Mouse (Mus musculus) forebrain, embryonic 11.5 days (tissue): Measurements from ENCODE around the gene Scn1b. TPM values are rescaled to one million over a fixed set of nuclear protein-coding genes. Genes with fewer than 3 reads are reported as not detected.
A peak's percentile ranks its signal among the peaks of the same experiment; 100 is the strongest.

Experiments
- ATAC-seq: fragments of 200-750 bp; cut with Nextera tagmentation; replicated peaks from 2 replicates; pipeline ENCODE4 v1.8.0; 2017; ENCODE audit warnings: moderate TSS enrichment; ENCODE audit not compliant: low FRiP score
- DNase-seq: peaks from one replicate; pipeline ENCODE4 v3.0.0-alpha.2; 2017; ENCODE audit warnings: low spot score
- H3K27ac ChIP-seq: fragments of 300-500 bp; sonication (generic); 2 replicates; pipeline ENCODE4 v1.5.1; 2014; ENCODE audit warnings: low read depth, low read length
- H3K27me3 ChIP-seq: fragments of 300-500 bp; sonication (generic); 2 replicates; pipeline ENCODE4 v1.6.1; 2014; ENCODE audit warnings: mild to moderate bottlenecking, low read length, mixed read lengths; ENCODE audit not compliant: control insufficient read depth, insufficient read depth
- H3K36me3 ChIP-seq: fragments of 300-500 bp; sonication (generic); 2 replicates; pipeline ENCODE4 v1.6.1; 2014; ENCODE audit warnings: mild to moderate bottlenecking, low read length, moderate library complexity, mixed read lengths; ENCODE audit not compliant: control insufficient read depth, insufficient read depth
- H3K4me1 ChIP-seq: fragments of 300-500 bp; sonication (generic); replicated peaks from 2 replicates; pipeline ENCODE4 v1.6.1; 2014; ENCODE audit warnings: low read length, mixed read lengths; ENCODE audit not compliant: control insufficient read depth, insufficient read depth
- H3K4me2 ChIP-seq: fragments of 300-500 bp; sonication (generic); 2 replicates; pipeline ENCODE4 v1.6.1; 2014; ENCODE audit warnings: low read depth, mild to moderate bottlenecking, low read length, moderate library complexity, mixed read lengths; ENCODE audit not compliant: severe bottlenecking
- H3K4me3 ChIP-seq: fragments of 300-500 bp; sonication (generic); 2 replicates; pipeline ENCODE4 v1.5.1; 2014; ENCODE audit warnings: low read depth, low read length
- H3K9ac ChIP-seq: fragments of 300-500 bp; sonication (generic); 2 replicates; pipeline ENCODE4 v1.6.1; 2014; ENCODE audit warnings: low read length
- H3K9me3 ChIP-seq: fragments of 300-500 bp; sonication (generic); 2 replicates; pipeline ENCODE4 v1.6.1; 2016; ENCODE audit warnings: low read length, mixed read lengths; ENCODE audit not compliant: control insufficient read depth
- WGBS: fragments of 180-500 bp; shearing (Covaris S2); extraction: QIAGEN DNeasy Blood & Tissue Kit; methylation state at CpG from one replicate; pipeline ENCODE4 v1.1.7; 2014; 5-methylcytosine and 5-hydroxymethylcytosine counted together
- polyA plus RNA-seq: library from polyadenylated mRNA; unstranded; fragments of >200 nt; fragmentation: Nextera tagmentation; extraction: Ambion mirVana; gene quantifications from 2 replicates; pipeline ENCODE4 v1.2.1, GENCODE M21; 2014

Scn1b gene
- polyA plus RNA-seq, 1 experiment from 2014 or later = 0.84 TPM

DNA sequence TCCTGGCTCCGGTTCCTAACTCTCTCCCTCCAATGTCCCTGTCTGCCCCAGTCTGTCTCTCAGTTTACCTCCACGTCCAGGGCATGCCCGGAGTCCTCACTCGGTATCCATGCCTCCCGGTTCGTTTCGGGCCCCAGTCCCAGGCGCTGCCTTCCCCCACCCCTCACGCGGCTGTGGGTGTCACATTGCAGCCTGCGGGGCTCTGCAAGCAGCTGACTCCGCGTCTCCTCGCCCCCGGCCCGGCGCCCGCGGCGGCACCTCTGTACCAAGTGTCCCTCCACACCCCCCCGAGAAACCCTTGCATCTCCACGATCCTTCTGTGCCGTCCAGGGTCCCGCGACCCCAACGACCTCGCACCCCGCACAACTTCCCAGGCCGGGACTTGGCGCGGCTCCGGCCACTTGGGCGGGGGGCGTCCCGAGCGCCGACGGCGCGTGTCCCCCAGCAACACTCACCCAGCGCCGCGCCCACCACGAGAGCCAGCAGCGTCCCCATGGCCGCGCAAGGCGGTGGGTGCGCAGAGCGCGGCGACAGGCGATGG is 522 bp downstream of the Scn1b start:
- WGBS = under 1% methylated on average over 40 of the region's 53 CpGs
- peaks cover 34% of the 10 kb centered on the region for H3K27me3 ChIP-seq
- DNase-seq = peak; percentile 64
- peak overlapping the region; percentile 81 for H3K4me2 ChIP-seq
- peaks cover 15% of the 10 kb centered on the region for H3K36me3 ChIP-seq
- no peak overlapping the region for H3K27ac ChIP-seq
- 0 out of 2 replicates have a peak, but pooled peaks have one; percentile 20 for ATAC-seq
- no peaks in the 10 kb centered on the region for H3K9me3 ChIP-seq
- peaks cover 6% of the 10 kb centered on the region for H3K4me1 ChIP-seq
- peak overlapping the region; percentile 43 for H3K9ac ChIP-seq
- peak overlapping the region; percentile 44 for H3K4me3 ChIP-seq

DNA sequence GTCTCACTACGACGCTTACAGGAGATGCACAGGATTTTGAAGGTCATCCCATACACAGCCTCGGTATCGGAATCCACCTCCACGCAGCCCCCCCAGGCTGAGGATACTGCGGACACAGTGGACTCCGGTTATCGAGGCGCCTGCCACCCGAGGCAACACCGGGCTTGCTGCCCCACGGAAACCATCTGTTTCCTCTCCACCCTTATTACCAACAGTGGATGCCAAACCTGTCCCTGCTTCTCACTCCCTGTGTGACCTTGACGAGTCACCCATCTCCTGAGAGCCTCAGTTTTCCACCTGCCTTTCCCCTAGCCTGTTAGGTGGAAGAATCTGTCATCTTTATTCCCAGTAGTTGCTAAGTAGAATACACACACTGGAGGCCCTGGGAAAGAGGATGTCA is 1.7 kb downstream of the Scn1b start:
- Histone ChIP-seq H3K27me3 (peaks cover 34% of the 10 kb centered on the region), H3K4me2 (no peak overlapping the region), H3K27ac (no peak overlapping the region)

DNA sequence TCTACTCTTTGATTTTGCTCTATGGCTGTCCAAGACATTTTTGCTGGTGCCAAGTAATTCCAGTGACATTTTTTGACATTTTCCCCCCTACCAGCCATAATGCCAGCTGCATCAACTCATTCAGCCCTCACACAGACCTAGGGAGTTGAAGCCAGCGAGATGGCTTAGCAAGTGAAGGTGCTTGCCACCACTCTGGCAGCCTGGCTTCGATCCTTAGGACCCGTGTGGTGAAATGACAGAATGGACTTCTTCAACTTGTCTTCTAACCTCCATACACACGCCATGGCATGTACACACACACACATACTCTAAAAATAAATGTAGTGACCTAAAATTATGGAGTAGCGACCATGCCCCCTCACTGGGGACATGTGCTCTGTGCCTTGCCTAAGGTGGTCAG is 2.4 kb downstream of the Scn1b start:
- H3K36me3 ChIP-seq = peaks cover 4% of the 10 kb centered on the region; the same call in 1 of the 2 replicates
- H3K27ac ChIP-seq = no peak overlapping the region
- no peak overlapping the region for H3K9ac ChIP-seq
- H3K4me3 ChIP-seq = no peak overlapping the region
- DNase-seq (no peak), ATAC-seq (no peak)
- no peak overlapping the region for H3K4me2 ChIP-seq
- peaks cover 34% of the 10 kb centered on the region for H3K27me3 ChIP-seq
- peaks cover 6% of the 10 kb centered on the region for H3K4me1 ChIP-seq
- WGBS = 86% methylated on average over 5 of the region's 5 CpGs
- H3K9me3 ChIP-seq = no peaks in the 10 kb centered on the region

More for the DNA sequence above, 1.7 kb downstream of the Scn1b start:
- WGBS = 81% methylated on average over 13 of the region's 13 CpGs
- Histone ChIP-seq H3K4me3 (no peak overlapping the region), H3K36me3 (peaks cover 9% of the 10 kb centered on the region), H3K9ac (no peak overlapping the region), H3K4me1 (peaks cover 6% of the 10 kb centered on the region), H3K9me3 (no peaks in the 10 kb centered on the region)
- ATAC-seq (no peak), DNase-seq (no peak)

DNA sequence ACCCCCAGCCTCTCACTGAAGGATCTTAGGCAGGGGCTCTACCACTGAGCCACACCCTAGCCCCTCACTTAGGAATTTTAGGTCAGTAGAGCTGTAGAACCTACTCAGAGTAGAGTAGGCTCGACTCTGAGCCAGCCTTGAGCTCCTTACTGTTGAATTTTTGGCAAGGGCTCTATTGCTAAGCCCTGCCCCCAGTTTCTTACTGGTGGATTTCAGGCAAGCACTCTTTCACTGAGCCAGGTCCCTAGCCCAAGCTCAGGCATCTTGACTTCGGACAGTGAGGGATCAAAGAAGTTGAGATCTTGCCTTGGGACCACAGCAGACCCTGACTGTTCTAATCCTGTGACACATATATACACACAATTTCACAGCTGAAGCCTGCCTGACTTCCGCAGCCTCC is 3.1 kb downstream of the Scn1b start:
- peaks cover 34% of the 10 kb centered on the region for H3K27me3 ChIP-seq
- WGBS = 88% methylated on average over 3 of the region's 3 CpGs
- no peak for DNase-seq
- no peaks in the 10 kb centered on the region for H3K9me3 ChIP-seq
- H3K36me3 ChIP-seq = no peaks in the 10 kb centered on the region
- no peak for ATAC-seq
- H3K4me3 ChIP-seq = no peak overlapping the region
- peaks cover 6% of the 10 kb centered on the region for H3K4me1 ChIP-seq
- H3K9ac ChIP-seq = no peak overlapping the region
- H3K27ac ChIP-seq = no peak overlapping the region
- H3K4me2 ChIP-seq = no peak overlapping the region

DNA sequence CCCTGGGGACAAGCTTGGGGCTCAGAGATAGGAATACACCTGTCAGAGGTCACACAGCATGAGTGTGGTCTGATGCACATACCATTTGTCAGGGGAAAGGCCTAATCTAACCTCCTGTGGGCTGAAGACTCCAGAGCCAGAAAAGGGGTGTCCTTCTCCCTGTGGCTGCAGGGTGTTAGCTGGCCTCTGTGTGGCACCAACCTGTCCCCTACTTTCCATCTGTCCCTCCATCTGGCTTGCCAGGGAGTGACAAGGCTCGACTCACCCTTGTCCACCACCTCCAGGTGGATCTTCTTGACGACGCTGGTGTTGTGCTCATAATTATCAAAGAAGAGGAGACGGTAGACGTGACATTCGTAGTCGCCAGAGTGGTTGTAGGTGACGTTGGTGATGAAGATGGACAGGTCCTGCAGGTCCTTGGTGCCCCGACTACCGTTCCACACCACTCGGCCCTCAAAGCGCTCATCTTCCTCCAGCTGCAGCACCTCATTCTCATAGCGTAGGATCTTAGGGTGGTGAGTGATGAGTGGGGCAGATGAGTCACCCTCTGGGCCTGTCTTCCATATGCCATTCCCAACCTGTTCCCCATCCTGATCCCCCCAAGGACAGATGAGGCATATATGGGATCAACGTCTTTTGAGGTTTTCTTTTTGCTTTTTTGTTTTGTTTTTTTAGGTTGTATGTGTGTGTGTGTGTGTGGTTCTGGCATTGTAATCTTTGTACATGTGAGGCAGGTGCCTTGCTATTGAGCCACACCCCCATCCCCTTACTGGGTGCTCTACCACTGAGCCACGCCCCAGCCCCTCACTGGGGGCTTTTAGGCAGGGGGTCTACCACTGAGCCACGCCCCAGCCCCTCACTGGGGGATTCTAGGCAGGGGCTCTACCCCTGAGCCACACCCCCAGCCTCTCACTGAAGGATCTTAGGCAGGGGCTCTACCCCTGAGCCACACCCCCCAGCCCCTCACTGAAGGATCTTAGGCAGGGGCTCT is 3.9 kb downstream of the Scn1b start:
- WGBS = 90% methylated on average over 16 of the region's 16 CpGs
- no peak for DNase-seq
- H3K4me3 ChIP-seq = no peak overlapping the region
- H3K9me3 ChIP-seq = no peaks in the 10 kb centered on the region
- H3K36me3 ChIP-seq = no peaks in the 10 kb centered on the region
- no peak overlapping the region for H3K27ac ChIP-seq
- no peak for ATAC-seq
- H3K4me2 ChIP-seq = no peak overlapping the region
- peaks cover 31% of the 10 kb centered on the region for H3K27me3 ChIP-seq
- no peak overlapping the region for H3K9ac ChIP-seq
- peaks cover 6% of the 10 kb centered on the region for H3K4me1 ChIP-seq

DNA sequence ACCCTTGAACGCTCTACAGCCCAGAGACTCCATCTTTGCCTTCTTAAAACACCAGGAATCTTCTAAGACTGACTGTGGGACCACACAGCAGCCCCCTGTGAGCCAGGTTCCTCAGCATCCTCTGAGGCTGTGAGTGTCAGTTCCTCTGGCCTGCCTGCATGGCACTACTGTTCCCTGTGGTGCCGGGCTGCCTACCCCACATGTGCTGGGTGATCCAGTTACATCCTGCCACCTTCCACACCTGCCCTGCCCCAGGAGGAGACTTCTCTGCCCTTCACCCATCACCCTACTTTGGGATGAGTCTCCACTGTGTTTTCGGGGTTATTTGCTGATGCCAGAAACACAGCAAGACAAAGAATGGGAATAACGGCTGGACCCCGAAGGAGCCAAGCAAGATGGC is 7.2 kb downstream of the Scn1b start:
- Histone ChIP-seq H3K4me3 (no peak overlapping the region), H3K4me2 (no peak overlapping the region), H3K9ac (no peak overlapping the region), H3K4me1 (peaks cover 2% of the 10 kb centered on the region; the same call in 1 of the 2 replicates), H3K36me3 (no peaks in the 10 kb centered on the region), H3K27me3 (no peaks in the 10 kb centered on the region; the same call in 1 of the 2 replicates), H3K27ac (no peak overlapping the region), H3K9me3 (no peaks in the 10 kb centered on the region)
- 86% methylated on average over 5 of the region's 5 CpGs for WGBS
- DNase-seq (no peak), ATAC-seq (no peak)

DNA sequence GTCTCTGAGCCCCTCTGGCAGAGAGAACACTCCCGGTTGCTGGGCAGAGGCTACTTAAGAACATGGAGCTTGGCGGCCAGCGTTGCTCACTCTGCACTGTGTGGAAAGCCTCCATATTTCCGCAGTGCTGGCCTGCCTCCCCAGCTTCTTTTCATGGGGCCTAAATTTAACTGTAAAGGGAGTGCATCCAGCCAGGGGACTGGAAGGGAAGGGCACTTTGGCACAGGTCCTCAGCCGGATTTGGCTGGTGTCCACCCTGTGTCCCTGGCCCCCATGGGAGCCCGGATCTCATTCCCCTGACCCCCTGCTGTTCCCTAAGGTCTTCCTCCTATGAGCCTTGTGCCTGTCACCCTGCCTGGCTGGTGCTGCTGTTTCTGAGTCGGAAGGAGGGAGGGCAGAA is 8.3 kb downstream of the Scn1b start:
- no peaks in the 10 kb centered on the region for H3K9me3 ChIP-seq

DNA sequence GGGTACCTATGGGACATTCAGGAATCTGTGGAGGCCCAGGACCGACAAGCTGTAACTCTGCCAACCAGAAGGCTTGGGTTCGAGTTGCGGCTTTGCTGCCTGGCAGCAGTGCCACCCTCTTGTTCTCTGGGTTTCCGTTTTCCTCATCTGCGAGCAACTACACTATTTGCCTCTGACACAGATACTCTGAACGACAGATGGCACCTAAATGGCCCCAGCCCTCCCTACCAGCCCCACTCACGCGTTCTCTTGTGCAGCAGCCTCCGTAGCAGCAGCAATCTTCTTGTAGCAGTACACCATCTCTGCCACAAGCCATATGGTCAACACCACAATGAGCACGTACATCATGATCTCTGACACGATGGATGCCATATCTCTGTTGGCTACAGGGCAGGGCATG is 9.3 kb downstream of the Scn1b start:
- no peak overlapping the region for H3K4me2 ChIP-seq
- DNase-seq = no peak
- peaks cover 2% of the 10 kb centered on the region; the same call in 1 of the 2 replicates for H3K4me1 ChIP-seq
- no peak for ATAC-seq
- no peak overlapping the region for H3K4me3 ChIP-seq
- H3K9ac ChIP-seq = no peak overlapping the region
- H3K27ac ChIP-seq = no peak overlapping the region
- H3K36me3 ChIP-seq = no peaks in the 10 kb centered on the region
- no peaks in the 10 kb centered on the region for H3K9me3 ChIP-seq
- WGBS = 94% methylated on average over 11 of the region's 11 CpGs
- H3K27me3 ChIP-seq = no peaks in the 10 kb centered on the region

More for the DNA sequence above, 8.3 kb downstream of the Scn1b start:
- no peak overlapping the region for H3K4me3 ChIP-seq
- peaks cover 2% of the 10 kb centered on the region; the same call in 1 of the 2 replicates for H3K4me1 ChIP-seq
- no peaks in the 10 kb centered on the region for H3K27me3 ChIP-seq
- no peak overlapping the region for H3K9ac ChIP-seq
- H3K4me2 ChIP-seq = no peak overlapping the region
- 82% methylated on average over 7 of the region's 7 CpGs for WGBS
- DNase-seq (no peak), ATAC-seq (no peak)
- no peaks in the 10 kb centered on the region for H3K36me3 ChIP-seq
- no peak overlapping the region for H3K27ac ChIP-seq
